Mouse (Mus musculus) B cell, adult 2 months (primary cell): Measurements from ENCODE around the gene Aph1a.
"Not testable (repeated sequence)": the region's sequence is repeated elsewhere in the genome, so short reads cannot be mapped to it uniquely, and the experiment has no call there.

Experiments used
- DNase-seq, 2 experiments: peaks; one replicate each; pipeline ENCODE4 v3.0.0; 2022

Aph1a gene

GRCm38 (mm10) chr3:95889664-95890063, 4.1 kb upstream of the Aph1a start:
- no peak for DNase-seq

GRCm38 (mm10) chr3:95891211-95892065, 2.3 kb upstream of the Aph1a start, which contains the start of gene BC028528:
TSS of gene BC028528 (minus strand) at chr3:95892005.
- peak; percentile 79 to 84 for DNase-seq

GRCm38 (mm10) chr3:95892066-95893052, 1.4 kb upstream of the Aph1a start:
- DNase-seq = no peak

- no peak for DNase-seq
Observed at GRCm38 (mm10) chr3:95893126-95893525, 643 bp upstream of the Aph1a start.

GRCm38 (mm10) chr3:95894317-95895160, 770 bp downstream of the Aph1a start:
- DNase-seq = no peak

- not testable (repeated sequence) for DNase-seq
Observed at GRCm38 (mm10) chr3:95895501-95895900, 1.7 kb downstream of the Aph1a start.

GRCm38 (mm10) chr3:95899800-95900524, 6.2 kb downstream of the Aph1a start:
- DNase-seq = no peak

GRCm38 (mm10) chr3:95901616-95902372, 8.0 kb downstream of the Aph1a start:
- DNase-seq = no peak

GRCm38 (mm10) chr3:95902373-95902625, 8.5 kb downstream of the Aph1a start:
- DNase-seq = no peak

- DNase-seq = no peak
Observed at GRCm38 (mm10) chr3:95902643-95903042, 8.9 kb downstream of the Aph1a start.

GRCm38 (mm10) chr3:95903753-95904502, 10.2 kb downstream of the Aph1a start:
- no peak for DNase-seq

- DNase-seq = peak in 1 of 2 experiments; percentile 23
Observed at GRCm38 (mm10) chr3:95904568-95904967, 10.8 kb downstream of the Aph1a start, which contains the start of gene Car14. TSS of gene Car14 (minus strand) at chr3:95904691.

GRCm38 (mm10) chr3:95905146-95905939, 11.6 kb downstream of the Aph1a start:
- DNase-seq = peak; percentile 50 to 53

- peak; percentile 51 to 52 for DNase-seq
Observed at GRCm38 (mm10) chr3:95905940-95906492, 12.2 kb downstream of the Aph1a start.

- DNase-seq = peak; percentile 76 to 78
Observed at GRCm38 (mm10) chr3:95906860-95907259, 13.1 kb downstream of the Aph1a start.

- no peak for DNase-seq
Observed at GRCm38 (mm10) chr3:95907613-95908012, 13.8 kb downstream of the Aph1a start.

GRCm38 (mm10) chr3:95914706-95915105, 20.9 kb downstream of the Aph1a start:
- no peak for DNase-seq

- no peak for DNase-seq
Observed at GRCm38 (mm10) chr3:95916760-95917159, 23.0 kb downstream of the Aph1a start.

- DNase-seq = not testable (repeated sequence)
Observed at GRCm38 (mm10) chr3:95920532-95920931, 26.8 kb downstream of the Aph1a start.
